Mouse (Mus musculus) stomach, postnatal 0 days (tissue): ENCODE data around the gene Lingo2. TPM values are rescaled to one million over a fixed set of nuclear protein-coding genes. Genes with fewer than 3 reads are reported as not detected.
A peak's percentile ranks its signal among the peaks of the same experiment; 100 is the strongest.

Experiments
- ATAC-seq: fragments of 200-750 bp; cut with Nextera tagmentation; 2 replicates; pipeline ENCODE4 v1.8.0; 2017; ENCODE audit not compliant: low FRiP score, low TSS enrichment
- DNase-seq: peaks from one replicate; pipeline ENCODE4 v3.0.0-alpha.2; 2016; ENCODE audit warnings: low spot score
- H3K27ac ChIP-seq: fragments of 300-500 bp; sonication (generic); replicated peaks from 2 replicates; pipeline ENCODE4 v1.5.1; 2014; ENCODE audit warnings: mild to moderate bottlenecking, control low read depth
- H3K27me3 ChIP-seq: fragments of 300-500 bp; sonication (generic); 2 replicates; pipeline ENCODE4 v1.6.1; 2014; ENCODE audit warnings: low read length; ENCODE audit not compliant: control insufficient read depth, insufficient read depth
- H3K36me3 ChIP-seq: fragments of 300-500 bp; sonication (generic); 2 replicates; pipeline ENCODE4 v1.6.1; 2014; ENCODE audit warnings: low read length, mixed read lengths; ENCODE audit not compliant: control insufficient read depth, insufficient read depth
- H3K4me1 ChIP-seq: fragments of 300-500 bp; sonication (generic); replicated peaks from 2 replicates; pipeline ENCODE4 v1.6.1; 2014; ENCODE audit warnings: antibody characterized with exemption; ENCODE audit not compliant: control insufficient read depth, insufficient read depth
- H3K4me2 ChIP-seq: fragments of 300-500 bp; sonication (generic); replicated peaks from 2 replicates; pipeline ENCODE4 v1.6.1; 2014; ENCODE audit warnings: low read depth, mild to moderate bottlenecking, control low read depth, moderate library complexity
- H3K4me3 ChIP-seq: fragments of 300-500 bp; sonication (generic); 2 replicates; pipeline ENCODE4 v1.5.1; 2014; ENCODE audit warnings: low read depth, low read length, control low read depth
- H3K9ac ChIP-seq: fragments of 300-500 bp; sonication (generic); 2 replicates; pipeline ENCODE4 v1.6.1; 2014; ENCODE audit warnings: mild to moderate bottlenecking, low read length, control low read depth, mixed read lengths
- H3K9me3 ChIP-seq: fragments of 300-500 bp; sonication (generic); 2 replicates; pipeline ENCODE4 v1.6.1; 2016; ENCODE audit warnings: low read length; ENCODE audit not compliant: control insufficient read depth
- CTCF ChIP-seq: IDR thresholded peaks from 2 replicates; pipeline ENCODE4 v1.5.1; 2016; ENCODE audit warnings: antibody characterized with exemption, low read depth, mild to moderate bottlenecking, moderate library complexity
- EP300 ChIP-seq: optimal IDR thresholded peaks from 2 replicates; pipeline ENCODE3; 2016; ENCODE audit warnings: antibody characterized with exemption
- WGBS: fragments of 180-500 bp; shearing (Covaris S2); extraction: QIAGEN DNeasy Blood & Tissue Kit; methylation state at CpG from one replicate; pipeline ENCODE4 v1.1.7; 2014; 5-methylcytosine and 5-hydroxymethylcytosine counted together
- polyA plus RNA-seq: library from polyadenylated mRNA; unstranded; fragments of >200 nt; fragmentation: Nextera tagmentation; extraction: Ambion mirVana; gene quantifications from 2 replicates; pipeline ENCODE4 v1.2.1, GENCODE M21; 2015

The Lingo2 gene
- polyA plus RNA-seq, 1 experiment from 2014 or later = 0.50 TPM

DNA sequence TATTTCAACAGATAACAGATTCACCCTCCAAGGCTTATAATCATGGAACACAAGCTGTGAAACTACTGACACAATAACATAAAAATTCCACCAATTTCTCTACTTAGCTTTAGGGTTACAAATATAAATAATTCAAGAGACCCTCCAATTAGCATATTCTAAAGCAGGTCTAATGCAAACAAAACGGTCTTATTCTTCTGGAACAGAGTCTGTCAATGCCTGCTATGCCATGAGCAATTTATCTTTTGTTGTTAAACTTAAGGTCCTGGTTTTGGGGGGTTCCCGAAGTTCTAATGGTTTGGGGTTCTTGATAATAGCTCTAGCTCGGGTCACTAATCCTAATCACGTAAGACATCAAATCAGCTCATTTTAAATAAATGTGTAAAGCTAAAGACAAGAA lies 988.0 kb downstream of the Lingo2 start:
- DNase-seq (no peak), ATAC-seq (no peak)
- WGBS = 77% methylated on average over 4 of the region's 4 CpGs
- H3K4me2 ChIP-seq = no peak overlapping the region
- TF ChIP-seq CTCF (no peak), EP300 (no peak)
- no peak overlapping the region for H3K27ac ChIP-seq
- H3K36me3 ChIP-seq = no peaks in the 10 kb centered on the region
- H3K27me3 ChIP-seq = no peaks in the 10 kb centered on the region
- H3K9me3 ChIP-seq = no peaks in the 10 kb centered on the region
- H3K4me1 ChIP-seq = no peaks in the 10 kb centered on the region
- no peak overlapping the region for H3K9ac ChIP-seq
- no peak overlapping the region for H3K4me3 ChIP-seq

DNA sequence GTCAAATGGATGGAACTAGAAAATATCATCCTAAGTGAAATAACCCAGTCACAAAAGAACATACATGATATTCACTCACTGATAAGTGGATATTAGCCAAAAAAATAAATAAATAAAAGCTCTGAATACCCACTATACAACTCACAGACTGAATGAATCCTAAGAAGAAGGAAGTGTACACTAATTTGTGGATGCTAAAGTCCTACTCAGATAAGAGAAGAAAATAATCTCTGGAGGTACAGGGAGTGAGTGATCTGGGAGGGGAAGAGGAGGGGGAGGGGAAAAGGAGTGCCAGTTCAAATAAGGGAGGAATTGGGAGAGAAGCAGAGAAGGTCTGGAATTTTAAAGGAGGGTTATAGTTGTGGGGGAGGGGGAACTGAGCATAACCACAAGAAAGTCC lies 999.7 kb downstream of the Lingo2 start:
- no peak for TF ChIP-seq EP300
- TF ChIP-seq CTCF = no peak
- Histone ChIP-seq H3K4me3 (no peak overlapping the region), H3K4me2 (no peak overlapping the region), H3K9ac (no peak overlapping the region), H3K27ac (no peak overlapping the region), H3K4me1 (no peaks in the 10 kb centered on the region), H3K36me3 (no peaks in the 10 kb centered on the region), H3K9me3 (no peaks in the 10 kb centered on the region), H3K27me3 (no peaks in the 10 kb centered on the region)
- peak; percentile 13 for DNase-seq
- ATAC-seq = no peak

DNA sequence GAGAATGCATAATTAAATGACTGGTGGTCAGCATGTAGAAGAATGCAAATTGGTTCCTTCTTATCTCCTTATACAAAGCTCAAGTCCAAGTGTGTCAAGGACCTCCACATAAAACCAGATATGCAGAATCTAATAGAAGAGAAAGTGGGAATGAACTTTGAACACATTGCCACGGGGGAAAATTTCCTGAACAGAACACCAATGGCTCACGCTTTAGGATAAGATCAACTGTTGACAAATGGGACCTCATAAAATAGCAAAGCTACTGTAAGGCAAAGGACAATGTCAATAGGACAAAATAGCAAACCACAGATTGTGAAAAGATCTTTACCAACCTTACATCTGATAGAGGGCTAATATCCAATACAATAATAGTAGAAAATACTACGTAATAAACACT lies 1000.3 kb downstream of the Lingo2 start:
- ATAC-seq (no peak), DNase-seq (no peak)
- Histone ChIP-seq H3K27me3 (no peaks in the 10 kb centered on the region), H3K36me3 (no peaks in the 10 kb centered on the region), H3K4me3 (no peak overlapping the region), H3K9ac (no peak overlapping the region), H3K9me3 (no peaks in the 10 kb centered on the region), H3K27ac (no peak overlapping the region), H3K4me1 (no peaks in the 10 kb centered on the region), H3K4me2 (no peak overlapping the region)
- WGBS = 73% methylated on average over 3 of the region's 3 CpGs
- no peak for TF ChIP-seq EP300
- TF ChIP-seq CTCF = no peak

DNA sequence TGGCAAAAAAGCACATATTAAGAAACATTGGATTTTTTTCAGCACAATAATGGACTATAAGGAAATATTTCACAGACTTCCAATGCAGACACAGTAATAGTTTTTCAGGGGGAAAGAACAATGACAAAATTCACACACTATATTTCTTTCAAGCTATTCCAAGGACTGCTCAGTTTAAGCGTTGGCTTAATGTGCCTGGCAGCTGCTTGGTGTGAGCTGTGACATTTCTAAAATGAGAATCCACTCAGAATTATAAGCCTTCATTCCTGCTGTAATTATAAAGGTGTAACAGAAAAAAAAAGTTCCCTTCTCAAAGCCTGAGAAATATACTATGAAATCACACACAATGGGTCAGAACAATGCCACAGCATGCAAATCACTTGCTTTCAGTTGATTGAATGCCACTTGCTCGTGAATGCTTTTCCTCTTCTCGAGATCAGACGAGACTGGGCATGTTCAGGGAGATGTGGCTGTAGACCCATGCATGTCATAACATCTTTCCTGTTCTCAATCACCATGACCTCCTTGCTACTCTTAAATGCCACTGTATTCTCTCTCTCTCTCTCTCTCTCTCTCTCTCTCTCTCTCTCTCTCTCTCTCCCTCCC lies 1017.4 kb downstream of the Lingo2 start:
- no peaks in the 10 kb centered on the region for H3K27me3 ChIP-seq
- no peak overlapping the region for H3K9ac ChIP-seq
- TF ChIP-seq EP300 (no peak), CTCF (no peak)
- no peak overlapping the region for H3K4me3 ChIP-seq
- DNase-seq = no peak
- 51% methylated on average over 4 of the region's 4 CpGs for WGBS
- no peak overlapping the region for H3K4me2 ChIP-seq
- ATAC-seq = no peak
- no peaks in the 10 kb centered on the region for H3K9me3 ChIP-seq
- no peaks in the 10 kb centered on the region for H3K36me3 ChIP-seq
- no peaks in the 10 kb centered on the region for H3K4me1 ChIP-seq
- no peak overlapping the region for H3K27ac ChIP-seq

DNA sequence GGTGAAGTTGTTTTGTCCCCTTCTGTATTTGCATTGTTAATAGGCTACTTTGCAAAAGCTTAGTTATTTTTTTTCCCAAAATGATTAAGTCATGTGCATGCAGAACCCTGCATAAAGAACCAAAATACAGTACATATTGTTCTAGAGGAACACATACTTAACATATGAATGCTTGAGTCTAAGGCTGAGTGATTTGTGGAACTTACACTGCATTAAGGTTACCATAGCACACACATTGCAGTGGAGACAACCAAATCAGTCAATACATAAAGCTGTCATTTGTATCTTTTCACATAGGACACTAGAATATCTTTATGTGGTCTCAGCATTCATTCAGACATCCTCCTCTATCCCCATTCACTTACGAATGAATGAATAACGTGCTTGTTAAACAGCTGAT lies 1023.8 kb downstream of the Lingo2 start:
- TF ChIP-seq CTCF (no peak), EP300 (no peak)
- no peaks in the 10 kb centered on the region for H3K4me1 ChIP-seq
- no peaks in the 10 kb centered on the region for H3K27me3 ChIP-seq
- ATAC-seq (no peak), DNase-seq (no peak)
- H3K9ac ChIP-seq = no peak overlapping the region
- no peak overlapping the region for H3K4me3 ChIP-seq
- no peaks in the 10 kb centered on the region for H3K9me3 ChIP-seq
- no peaks in the 10 kb centered on the region for H3K36me3 ChIP-seq
- no peak overlapping the region for H3K4me2 ChIP-seq
- 75% methylated on average over 2 of the region's 2 CpGs for WGBS
- H3K27ac ChIP-seq = no peak overlapping the region

DNA sequence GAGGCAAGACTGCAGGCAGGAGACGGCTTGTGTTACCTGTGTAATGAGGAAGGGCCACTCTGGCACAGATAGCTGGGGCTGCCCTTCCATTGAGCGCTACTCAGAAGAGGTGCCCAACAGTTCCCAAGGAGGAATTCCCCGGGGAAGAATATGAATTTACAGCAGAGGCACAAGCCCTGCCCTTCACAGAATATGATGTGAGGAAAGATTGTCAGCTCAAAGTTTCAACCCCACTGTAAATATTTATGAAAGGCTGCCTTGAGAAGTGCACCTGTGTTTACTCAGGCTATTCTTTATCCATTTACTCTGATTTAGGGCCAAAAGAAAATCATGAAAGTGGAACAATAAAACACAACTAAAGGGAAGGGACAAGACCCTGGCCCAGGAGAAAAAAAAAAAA lies 1034.1 kb downstream of the Lingo2 start:
- H3K9ac ChIP-seq = no peak overlapping the region
- 22% methylated on average over 3 of the region's 3 CpGs for WGBS
- H3K4me3 ChIP-seq = no peak overlapping the region
- H3K36me3 ChIP-seq = no peaks in the 10 kb centered on the region
- H3K4me2 ChIP-seq = no peak overlapping the region
- DNase-seq = no peak
- no peaks in the 10 kb centered on the region for H3K27me3 ChIP-seq
- H3K27ac ChIP-seq = no peak overlapping the region
- TF ChIP-seq EP300 (no peak), CTCF (no peak)
- H3K4me1 ChIP-seq = no peaks in the 10 kb centered on the region
- ATAC-seq = no peak
- no peaks in the 10 kb centered on the region for H3K9me3 ChIP-seq
